Mouse (Mus musculus) liver, embryonic 14.5 days (tissue): ENCODE measurements around the gene Mpped2. TPM values are rescaled to one million over a fixed set of nuclear protein-coding genes. Genes with fewer than 3 reads are reported as not detected.

Experiments used
- ATAC-seq: fragments of 200-750 bp; cut with Nextera tagmentation; 2 replicates; pipeline ENCODE4 v1.8.0; 2017; ENCODE audit warnings: moderate number of reproducible peaks, mild to moderate bottlenecking, moderate library complexity; ENCODE audit not compliant: insufficient read depth
- DNase-seq, 3 experiments: peaks; one replicate each; pipeline ENCODE4 v3.0.0-alpha.2; 2012 to 2013; ENCODE audit warnings: low read depth in 3 of 3, low spot score in 3 of 3
- H3K27ac ChIP-seq: fragments of 300-500 bp; sonication (generic); 2 replicates; pipeline ENCODE4 v1.5.1; 2014; ENCODE audit warnings: moderate library complexity, mild to moderate bottlenecking, control low read depth, inconsistent platforms
- H3K27me3 ChIP-seq: fragments of 300-500 bp; sonication (generic); 2 replicates; pipeline ENCODE4 v1.6.1; 2014; ENCODE audit warnings: mild to moderate bottlenecking, low read length, moderate library complexity; ENCODE audit not compliant: control insufficient read depth, insufficient read depth
- H3K36me3 ChIP-seq: fragments of 300-500 bp; sonication (generic); replicated peaks from 2 replicates; pipeline ENCODE4 v1.6.1; 2014; ENCODE audit warnings: low read depth; ENCODE audit not compliant: control insufficient read depth, insufficient read depth
- H3K4me1 ChIP-seq, 2 experiments: fragments of 200-500 bp in 1 of 2; fragments of 300-500 bp in 1 of 2; sonication (generic) in 1 of 2; replicated peaks; 2 replicates each; pipeline ENCODE4 v1.6.1; 2012 to 2014; ENCODE audit warnings: antibody characterized with exemption in 1 of 2, inconsistent platforms in 1 of 2, low read length in 1 of 2; ENCODE audit not compliant: control insufficient read depth in 2 of 2, insufficient read depth in 2 of 2
- H3K4me2 ChIP-seq: fragments of 300-500 bp; sonication (generic); 2 replicates; pipeline ENCODE4 v1.6.1; 2014; ENCODE audit warnings: low read depth, mild to moderate bottlenecking, control low read depth, moderate library complexity
- H3K4me3 ChIP-seq, 2 experiments: fragments of 200-500 bp in 1 of 2; fragments of 300-500 bp in 1 of 2; sonication (generic) in 1 of 2; 2 replicates each; pipeline ENCODE4 v1.5.1; 2012 to 2014; ENCODE audit warnings: low read depth in 2 of 2, low read length in 2 of 2, mild to moderate bottlenecking in 2 of 2, control low read depth in 1 of 2, inconsistent platforms in 1 of 2, moderate library complexity in 1 of 2; ENCODE audit not compliant: insufficient read depth in 1 of 2
- H3K9ac ChIP-seq: fragments of 300-500 bp; sonication (generic); replicated peaks from 2 replicates; pipeline ENCODE4 v1.6.1; 2014; ENCODE audit warnings: mild to moderate bottlenecking, control low read depth, moderate library complexity
- H3K9me3 ChIP-seq: fragments of 300-500 bp; sonication (generic); 2 replicates; pipeline ENCODE4 v1.6.1; 2016; ENCODE audit warnings: low read length, mixed read lengths; ENCODE audit not compliant: control insufficient read depth
- CTCF ChIP-seq: IDR thresholded peaks from 2 replicates; pipeline ENCODE4 v1.5.1; 2016; ENCODE audit warnings: antibody characterized with exemption, low read depth, control low read depth
- EP300 ChIP-seq: IDR thresholded peaks from 2 replicates; pipeline ENCODE4 v1.6.1; 2016; ENCODE audit warnings: antibody characterized with exemption, low read depth
- WGBS: fragments of 180-500 bp; shearing (Covaris S2); extraction: QIAGEN DNeasy Blood & Tissue Kit; methylation state at CpG from one replicate; pipeline ENCODE4 v1.1.7; 2014; ENCODE audit not compliant: insufficient replicate concordance; 5-methylcytosine and 5-hydroxymethylcytosine counted together
- polyA plus RNA-seq, 2 experiments: library from polyadenylated mRNA; depleted of rRNA in 1 of 2; stranded (reverse) in 1 of 2; unstranded in 1 of 2; fragments of >200 nt; fragmentation: Nextera tagmentation in 1 of 2; extraction: Ambion mirVana in 1 of 2; gene quantifications; 2 replicates each; pipeline versions ENCODE4 v1.2.1 to v1.2.3; 2012 to 2014

Gene Mpped2
- polyA plus RNA-seq, 2 experiments, result 0.67 to 0.68 TPM

GRCm38 (mm10) chr2:106693702-106694566 lies 865 bp downstream of the Mpped2 start:
- Histone ChIP-seq H3K27ac (no peak overlapping the region), H3K4me3 (peak overlapping the region; percentile 62 to 64)

GRCm38 (mm10) chr2:106694567-106694885 lies 1.5 kb downstream of the Mpped2 start:
- WGBS, result under 1% methylated on average over 10 of the region's 10 CpGs
- H3K9me3 ChIP-seq, result no peaks in the 10 kb centered on the region
- no peak overlapping the region for H3K27ac ChIP-seq
- TF ChIP-seq EP300 (no peak), CTCF (no peak)
- 0 out of 4 replicates have a peak, but pooled peaks cover 0 to 2% of the 10 kb centered on the region in 2 experiments for H3K4me1 ChIP-seq
- no peak overlapping the region for H3K9ac ChIP-seq
- H3K27me3 ChIP-seq, result peaks cover 46% of the 10 kb centered on the region
- no peaks in the 10 kb centered on the region for H3K36me3 ChIP-seq
- peak overlapping the region; percentile 77 for H3K4me2 ChIP-seq
- DNase-seq, result no peak
- ATAC-seq, result no peak
- peak overlapping the region; percentile 62 to 64 for H3K4me3 ChIP-seq

More at GRCm38 (mm10) chr2:106693702-106694566, 865 bp downstream of the Mpped2 start:
- H3K4me2 ChIP-seq, result peak overlapping the region; percentile 77
- H3K36me3 ChIP-seq, result no peaks in the 10 kb centered on the region
- ATAC-seq (peak; percentile 63), DNase-seq (no peak)
- under 1% methylated on average over 84 of the region's 91 CpGs for WGBS
- TF ChIP-seq CTCF (no peak), EP300 (no peak)
- peak overlapping the region; percentile 45 for H3K9ac ChIP-seq
- H3K4me1 ChIP-seq, result 0 out of 4 replicates have a peak, but pooled peaks cover 0 to 2% of the 10 kb centered on the region in 2 experiments
- peaks cover 46% of the 10 kb centered on the region for H3K27me3 ChIP-seq
- no peaks in the 10 kb centered on the region for H3K9me3 ChIP-seq

- Histone ChIP-seq H3K9ac (no peak overlapping the region), H3K9me3 (no peaks in the 10 kb centered on the region), H3K27ac (no peak overlapping the region), H3K4me3 (peak overlapping the region; percentile 18 to 64), H3K36me3 (no peaks in the 10 kb centered on the region), H3K27me3 (peaks cover 46% of the 10 kb centered on the region), H3K4me1 (0 out of 4 replicates have a peak, but pooled peaks cover 0 to 2% of the 10 kb centered on the region in 2 experiments), H3K4me2 (peak overlapping the region; percentile 77)
- ATAC-seq (no peak), DNase-seq (no peak)
- TF ChIP-seq EP300 (no peak), CTCF (no peak)
- 1% methylated on average over 41 of the region's 41 CpGs for WGBS
Measured at GRCm38 (mm10) chr2:106694886-106695733, 2.0 kb downstream of the Mpped2 start.

GRCm38 (mm10) chr2:106695734-106696022 lies 2.6 kb downstream of the Mpped2 start:
- Histone ChIP-seq H3K27ac (no peak overlapping the region), H3K9ac (no peak overlapping the region), H3K4me1 (0 out of 4 replicates have a peak, but pooled peaks cover 0 to 2% of the 10 kb centered on the region in 2 experiments), H3K4me3 (peak overlapping the region in 1 of 2 experiments; percentile 14; a peak in 1 of 4 replicates), H3K9me3 (no peaks in the 10 kb centered on the region), H3K27me3 (peaks cover 46% of the 10 kb centered on the region), H3K36me3 (no peaks in the 10 kb centered on the region), H3K4me2 (peak overlapping the region; percentile 77)
- ATAC-seq, result no peak
- DNase-seq, result no peak
- 2% methylated on average over 13 of the region's 13 CpGs for WGBS
- no peak for TF ChIP-seq CTCF
- no peak for TF ChIP-seq EP300

GRCm38 (mm10) chr2:106696372-106696771 lies 3.3 kb downstream of the Mpped2 start:
- 55% methylated on average over 8 of the region's 8 CpGs for WGBS
- TF ChIP-seq CTCF (no peak), EP300 (no peak)
- no peaks in the 10 kb centered on the region for H3K9me3 ChIP-seq
- DNase-seq (no peak), ATAC-seq (no peak)
- H3K27ac ChIP-seq, result no peak overlapping the region
- no peak overlapping the region for H3K9ac ChIP-seq
- H3K4me3 ChIP-seq, result no peak overlapping the region
- H3K4me2 ChIP-seq, result no peak overlapping the region
- no peaks in the 10 kb centered on the region for H3K36me3 ChIP-seq
- peaks cover 46% of the 10 kb centered on the region for H3K27me3 ChIP-seq
- H3K4me1 ChIP-seq, result 0 out of 4 replicates have a peak, but pooled peaks cover 0 to 2% of the 10 kb centered on the region in 2 experiments
